Mouse (Mus musculus): ENCODE measurements at regions not wholly inside any gene's neighbourhood (a gene's known extent, or its start where the extent isn't known, plus 50 kb on each side); places are given as distances from the start of the nearest gene placed in this dataset.
"Not testable (repeated sequence)": the region's sequence is repeated elsewhere in the genome, so short reads cannot be mapped to it uniquely, and the experiment has no call there.

- DNase-seq (ENCODE audit: low spot score), result no peak
Measured at GRCm38 (mm10) chr4:35343751-35344150, 117.8 kb upstream of the C9orf72 start.

GRCm38 (mm10) chr4:35331161-35331560 is 105.2 kb upstream of the C9orf72 start:
- no peak for DNase-seq (ENCODE audit: low spot score)

- no peak for DNase-seq (ENCODE audit: low spot score)
Measured at GRCm38 (mm10) chr4:35325300-35325699, 99.3 kb upstream of the C9orf72 start.

- DNase-seq (ENCODE audit: low spot score), result no peak
Measured at GRCm38 (mm10) chr4:35322432-35323173, 96.6 kb upstream of the C9orf72 start.

GRCm38 (mm10) chr4:35310396-35310977 is 84.5 kb upstream of the C9orf72 start:
- peak; percentile 25 for DNase-seq (ENCODE audit: low spot score)

- DNase-seq (ENCODE audit: low spot score), result no peak
Measured at GRCm38 (mm10) chr4:35308221-35308620, 82.2 kb upstream of the C9orf72 start.

- no peak for DNase-seq (ENCODE audit: low spot score)
Measured at GRCm38 (mm10) chr4:35305210-35305609, 79.2 kb upstream of the C9orf72 start.

- DNase-seq (ENCODE audit: low spot score), result no peak
Measured at GRCm38 (mm10) chr4:35300848-35301247, 74.9 kb upstream of the C9orf72 start.

- not testable (repeated sequence) for DNase-seq (ENCODE audit: low spot score)
Measured at GRCm38 (mm10) chr4:35300374-35300773, 74.4 kb upstream of the C9orf72 start.

- DNase-seq (ENCODE audit: low spot score), result no peak
Measured at GRCm38 (mm10) chr4:35284611-35285010, 58.6 kb upstream of the C9orf72 start.
